Mouse (Mus musculus) embryonic facial prominence, embryonic 11.5 days (tissue): Measurements from ENCODE around the gene Kdsr. TPM values are rescaled to one million over a fixed set of nuclear protein-coding genes. Genes with fewer than 3 reads are reported as not detected.

Experiments
- ATAC-seq: fragments of 200-750 bp; cut with Nextera tagmentation; replicated peaks from 2 replicates; pipeline ENCODE4 v1.8.0; 2017; ENCODE audit warnings: low read depth; ENCODE audit not compliant: insufficient number of reproducible peaks, low FRiP score, low TSS enrichment
- DNase-seq: peaks from one replicate; pipeline ENCODE4 v3.0.0-alpha.2; 2015; ENCODE audit warnings: low spot score
- H3K27ac ChIP-seq: fragments of 300-500 bp; sonication (generic); replicated peaks from 2 replicates; pipeline ENCODE4 v1.5.1; 2014; ENCODE audit warnings: mild to moderate bottlenecking, low read depth, low read length, control low read depth
- H3K27me3 ChIP-seq: fragments of 300-500 bp; sonication (generic); 2 replicates; pipeline ENCODE4 v1.6.1; 2014; ENCODE audit warnings: mild to moderate bottlenecking, low read length, moderate library complexity, mixed read lengths; ENCODE audit not compliant: control insufficient read depth, insufficient read depth
- H3K36me3 ChIP-seq: fragments of 300-500 bp; sonication (generic); replicated peaks from 2 replicates; pipeline ENCODE4 v1.6.1; 2014; ENCODE audit warnings: low read depth, mild to moderate bottlenecking, low read length, moderate library complexity, mixed read lengths; ENCODE audit not compliant: control insufficient read depth, insufficient read depth
- H3K4me1 ChIP-seq: fragments of 300-500 bp; sonication (generic); 2 replicates; pipeline ENCODE4 v1.6.1; 2014; ENCODE audit warnings: low read length, mixed read lengths; ENCODE audit not compliant: control insufficient read depth, insufficient read depth
- H3K4me2 ChIP-seq: fragments of 300-500 bp; sonication (generic); 2 replicates; pipeline ENCODE4 v1.6.1; 2014; ENCODE audit warnings: low read depth, mild to moderate bottlenecking, control low read depth, low read length, moderate library complexity
- H3K4me3 ChIP-seq: fragments of 300-500 bp; sonication (generic); 2 replicates; pipeline ENCODE4 v1.5.1; 2014; ENCODE audit warnings: low read depth, low read length, control low read depth
- H3K9ac ChIP-seq: fragments of 300-500 bp; sonication (generic); replicated peaks from 2 replicates; pipeline ENCODE4 v1.6.1; 2014; ENCODE audit warnings: mild to moderate bottlenecking, control low read depth, low read length
- H3K9me3 ChIP-seq: fragments of 300-500 bp; sonication (generic); replicated peaks from 2 replicates; pipeline ENCODE4 v1.6.1; 2016; ENCODE audit warnings: mild to moderate bottlenecking, low read length, inconsistent platforms, mixed read lengths; ENCODE audit not compliant: control insufficient read depth
- whole genome bisulfite sequencing: fragments of 180-500 bp; shearing (Covaris S2); extraction: QIAGEN DNeasy Blood & Tissue Kit; methylation state at CpG from one replicate; pipeline ENCODE4 v1.1.7; 2014; 5-methylcytosine and 5-hydroxymethylcytosine counted together
- polyA plus RNA-seq: library from polyadenylated mRNA; unstranded; fragments of >200 nt; fragmentation: Nextera tagmentation; extraction: Ambion mirVana; gene quantifications from 2 replicates; pipeline ENCODE4 v1.2.1, GENCODE M21; 2014

Gene Kdsr
- polyA plus RNA-seq, 1 experiment from 2014 or later, result 12.1 TPM

- no peaks in the 10 kb centered on the region for H3K27me3 ChIP-seq
- no peak overlapping the region for H3K4me3 ChIP-seq
- H3K27ac ChIP-seq, result no peak overlapping the region
- no peak overlapping the region for H3K9ac ChIP-seq
- no peaks in the 10 kb centered on the region for H3K4me1 ChIP-seq
- DNase-seq (no peak), ATAC-seq (no peak)
- H3K36me3 ChIP-seq, result peaks cover 2% of the 10 kb centered on the region
- H3K9me3 ChIP-seq, result no peaks in the 10 kb centered on the region
- no peak overlapping the region for H3K4me2 ChIP-seq
- WGBS, result 91% methylated on average over 9 of the region's 9 CpGs
Measured at GRCm38 (mm10) chr1:106774092-106774491, 14.6 kb upstream of the Kdsr start.

- no peaks in the 10 kb centered on the region for H3K4me1 ChIP-seq
- H3K4me2 ChIP-seq, result no peak overlapping the region
Measured at GRCm38 (mm10) chr1:106768773-106769172, 9.2 kb upstream of the Kdsr start.

GRCm38 (mm10) chr1:106765771-106766170 is 6.2 kb upstream of the Kdsr start:
- Histone ChIP-seq H3K36me3 (no peaks in the 10 kb centered on the region), H3K4me2 (no peak overlapping the region), H3K9me3 (no peaks in the 10 kb centered on the region), H3K27me3 (no peaks in the 10 kb centered on the region), H3K27ac (no peak overlapping the region), H3K4me1 (no peaks in the 10 kb centered on the region), H3K9ac (no peak overlapping the region), H3K4me3 (no peak overlapping the region)
- ATAC-seq, result no peak
- WGBS, result 95% methylated on average over 8 of the region's 8 CpGs
- no peak for DNase-seq

More at GRCm38 (mm10) chr1:106768773-106769172, 9.2 kb upstream of the Kdsr start:
- Histone ChIP-seq H3K9ac (no peak overlapping the region), H3K9me3 (no peaks in the 10 kb centered on the region), H3K27me3 (no peaks in the 10 kb centered on the region), H3K27ac (no peak overlapping the region), H3K4me3 (no peak overlapping the region), H3K36me3 (no peaks in the 10 kb centered on the region)
- ATAC-seq (no peak), DNase-seq (no peak)

- no peaks in the 10 kb centered on the region for H3K4me1 ChIP-seq
- WGBS, result 88% methylated on average over 2 of the region's 2 CpGs
- DNase-seq, result no peak
- no peaks in the 10 kb centered on the region for H3K9me3 ChIP-seq
- no peak overlapping the region for H3K4me2 ChIP-seq
- no peaks in the 10 kb centered on the region for H3K27me3 ChIP-seq
- no peak overlapping the region for H3K4me3 ChIP-seq
- H3K27ac ChIP-seq, result no peak overlapping the region
- H3K9ac ChIP-seq, result no peak overlapping the region
- no peak for ATAC-seq
- no peaks in the 10 kb centered on the region for H3K36me3 ChIP-seq
Measured at GRCm38 (mm10) chr1:106764846-106765245, 5.3 kb upstream of the Kdsr start.

GRCm38 (mm10) chr1:106764281-106764680 is 4.8 kb upstream of the Kdsr start:
- DNase-seq (no peak), ATAC-seq (no peak)
- Histone ChIP-seq H3K9ac (no peak overlapping the region), H3K4me3 (no peak overlapping the region), H3K27me3 (no peaks in the 10 kb centered on the region), H3K4me1 (no peaks in the 10 kb centered on the region), H3K27ac (no peak overlapping the region), H3K4me2 (no peak overlapping the region), H3K9me3 (no peaks in the 10 kb centered on the region), H3K36me3 (no peaks in the 10 kb centered on the region)
- 87% methylated on average over 3 of the region's 3 CpGs for WGBS

- 86% methylated on average over 3 of the region's 3 CpGs for WGBS
- H3K4me2 ChIP-seq, result no peak overlapping the region
- no peak overlapping the region for H3K27ac ChIP-seq
- no peak for ATAC-seq
- H3K4me3 ChIP-seq, result no peak overlapping the region
- no peak for DNase-seq
- H3K27me3 ChIP-seq, result no peaks in the 10 kb centered on the region
- H3K9ac ChIP-seq, result no peak overlapping the region
- H3K4me1 ChIP-seq, result no peaks in the 10 kb centered on the region
- no peaks in the 10 kb centered on the region for H3K36me3 ChIP-seq
- H3K9me3 ChIP-seq, result no peaks in the 10 kb centered on the region
Measured at GRCm38 (mm10) chr1:106760750-106761149, 1.2 kb upstream of the Kdsr start.

GRCm38 (mm10) chr1:106758734-106759571 is 574 bp downstream of the Kdsr start:
- ATAC-seq, result peak; percentile 53
- Histone ChIP-seq H3K36me3 (no peaks in the 10 kb centered on the region), H3K4me2 (peak overlapping the region; percentile 88), H3K9ac (peak overlapping the region; percentile 70), H3K4me3 (peak overlapping the region; percentile 51), H3K27me3 (no peaks in the 10 kb centered on the region), H3K4me1 (no peaks in the 10 kb centered on the region), H3K9me3 (no peaks in the 10 kb centered on the region), H3K27ac (peak overlapping the region; percentile 44; the same call in 1 of the 2 replicates)
- 2% methylated on average over 34 of the region's 34 CpGs for WGBS
- peak; percentile 27 for DNase-seq

- DNase-seq (no peak), ATAC-seq (no peak)
- no peaks in the 10 kb centered on the region for H3K27me3 ChIP-seq
- H3K9ac ChIP-seq, result no peak overlapping the region
- no peaks in the 10 kb centered on the region for H3K4me1 ChIP-seq
- no peaks in the 10 kb centered on the region for H3K9me3 ChIP-seq
- H3K36me3 ChIP-seq, result no peaks in the 10 kb centered on the region
- 86% methylated on average over 4 of the region's 4 CpGs for whole genome bisulfite sequencing
- no peak overlapping the region for H3K4me2 ChIP-seq
- H3K4me3 ChIP-seq, result no peak overlapping the region
- H3K27ac ChIP-seq, result no peak overlapping the region
Measured at GRCm38 (mm10) chr1:106756633-106757032, 2.9 kb downstream of the Kdsr start.
